Mouse (Mus musculus): Measurements from ENCODE around the gene Terf2. TPM values are rescaled to one million over a fixed set of nuclear protein-coding genes. Genes with fewer than 3 reads are reported as not detected.

Terf2 gene
- 25.3 TPM for polyA plus RNA-seq (2021)

DNA sequence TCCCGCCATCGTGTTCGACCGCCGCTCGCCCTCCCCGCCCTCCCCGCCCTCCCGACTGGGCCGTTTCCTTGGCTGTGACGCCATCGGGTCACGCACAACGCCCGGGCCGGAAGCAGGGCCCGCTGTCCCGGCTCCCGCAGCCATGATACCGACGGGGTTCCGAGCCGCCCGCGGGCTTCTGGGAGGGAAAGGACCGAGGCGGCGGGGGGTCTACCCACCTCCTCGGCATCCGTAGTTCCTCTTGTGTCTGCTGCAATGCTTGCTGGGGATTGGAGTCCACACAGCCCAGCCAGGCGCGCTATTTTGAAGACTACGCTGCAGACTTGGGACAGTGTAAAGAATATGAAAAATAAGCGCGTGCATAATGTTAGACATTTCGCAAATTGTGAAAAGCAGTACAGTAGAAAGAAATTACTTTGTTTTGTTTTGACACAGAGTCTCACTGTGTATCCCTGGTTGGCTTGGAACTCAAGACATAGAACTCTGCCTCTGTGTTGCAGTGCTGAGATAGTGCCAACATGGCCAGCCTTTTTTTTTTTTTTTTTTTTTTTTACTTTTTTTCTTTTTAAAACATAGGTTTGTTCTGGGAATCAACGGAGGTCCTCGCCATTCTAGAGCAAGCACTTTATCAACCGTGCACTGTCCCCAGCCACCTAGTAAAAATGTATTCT lies at the start of gene Terf2:
Gene Terf2, minus strand, starts transcription at position 182 of the 671 bp plus-strand sequence.
- in situ Hi-C loops (cut with MboI; ENCODE audit: low pct_unique_long_range_greater_than_20kb), result no loop called here
- peak; percentile 84 for ATAC-seq
- DNase-seq (ENCODE audit: low read depth, low spot score), result peak; percentile 57
- no peaks in the 10 kb centered on the region for H3K27me3 ChIP-seq
- no peak for TF ChIP-seq CTCF (IDR thresholded peaks at IDR 0.05)
- ChIA-PET POLR2A (interaction anchor here (0.7 kb wide), 1 partner anchor 377 kb away, joined by 7 read pairs; no protein-coding TSS in a partner anchor), CTCF (interaction anchor here (1.3 to 1.7 kb wide), 2 partner anchors 9 to 18 kb away, joined by 3 to 4 read pairs; no protein-coding TSS in a partner anchor)

DNA sequence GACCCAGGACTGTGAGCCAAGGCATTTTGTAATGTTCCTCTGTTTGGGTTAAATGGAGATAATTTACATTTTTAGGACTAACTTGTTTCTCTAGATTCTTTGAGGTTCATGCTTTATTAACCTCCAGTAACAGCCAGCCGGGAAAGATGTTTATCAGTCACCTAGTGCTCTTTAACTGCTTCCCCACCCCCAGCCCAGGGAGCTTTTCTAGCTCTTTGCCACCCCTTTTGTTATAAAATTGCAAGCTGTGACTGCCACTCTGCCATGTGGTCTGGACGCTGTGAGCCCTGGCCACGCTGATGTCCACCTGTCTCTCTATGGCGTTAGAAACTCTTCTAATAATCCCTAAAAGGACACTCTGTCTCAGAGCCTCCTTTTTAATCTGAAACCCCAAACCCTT lies 47.2 kb upstream of the Terf2 start:
- no peak for TF ChIP-seq CTCF (IDR thresholded peaks at IDR 0.05)
- ATAC-seq (no peak), DNase-seq (ENCODE audit: low read depth, low spot score) (no peak)
- ChIA-PET POLR2A (no interaction called here), CTCF (interaction anchor here (1.2 to 2.9 kb wide), 2 partner anchors 10 to 20 kb away, joined by 4 to 5 read pairs; no protein-coding TSS in a partner anchor)
- in situ Hi-C loops (cut with MboI; ENCODE audit: low pct_unique_long_range_greater_than_20kb), result no loop called here
- H3K27me3 ChIP-seq, result no peaks in the 10 kb centered on the region

GRCm38 (mm10) chr8:107142539-107142938 lies 46.2 kb upstream of the Terf2 start:
- no peak for TF ChIP-seq CTCF (IDR thresholded peaks at IDR 0.05)
- no peak for DNase-seq (ENCODE audit: low read depth, low spot score)
- POLR2A ChIA-PET, result interaction anchor here (0.6 kb wide), 1 partner anchor 194 kb away, joined by 4 read pairs; no protein-coding TSS in a partner anchor
- CTCF ChIA-PET, result interaction anchor here (1.7 to 2.9 kb wide), 2 partner anchors 11 to 12 kb away, joined by 3 to 5 read pairs; no protein-coding TSS in a partner anchor
- no peak for ATAC-seq
- in situ Hi-C loops (cut with MboI; ENCODE audit: low pct_unique_long_range_greater_than_20kb), result no loop called here
- H3K27me3 ChIP-seq, result no peaks in the 10 kb centered on the region

- DNase-seq (ENCODE audit: low read depth, low spot score), result no peak
- TF ChIP-seq CTCF (IDR thresholded peaks at IDR 0.05), result no peak
- no peak for ATAC-seq
- in situ Hi-C loops (cut with MboI; ENCODE audit: low pct_unique_long_range_greater_than_20kb), result no loop called here
- CTCF ChIA-PET, result no interaction called here
- POLR2A ChIA-PET, result no interaction called here
- no peaks in the 10 kb centered on the region for H3K27me3 ChIP-seq
Observed at GRCm38 (mm10) chr8:107139704-107140470, 43.5 kb upstream of the Terf2 start.

DNA sequence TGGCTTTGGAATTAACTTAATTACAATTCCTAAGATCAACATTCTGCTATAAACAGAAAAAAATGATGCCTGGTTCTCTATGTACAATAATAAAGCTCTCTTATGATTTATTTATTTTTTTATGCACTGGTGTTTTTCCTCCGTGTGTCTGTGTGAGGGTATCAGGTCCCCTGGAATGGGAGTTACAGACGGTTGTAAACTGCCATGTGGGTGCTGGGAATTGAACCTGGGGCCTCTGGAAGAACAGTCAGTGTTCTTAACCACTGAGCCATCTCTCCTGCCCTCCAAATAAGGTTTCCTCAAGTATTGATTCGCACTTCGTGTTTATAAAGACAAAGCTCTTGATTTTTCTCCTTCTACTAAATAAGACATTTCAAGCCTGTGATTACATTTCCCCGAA lies 42.0 kb upstream of the Terf2 start:
- H3K27me3 ChIP-seq, result no peaks in the 10 kb centered on the region
- ChIA-PET CTCF (interaction anchor here (1.0 to 1.2 kb wide), 3 partner anchors 8 to 16 kb away, joined by 3 to 4 read pairs (median 3); no protein-coding TSS in a partner anchor), POLR2A (interaction anchor here (0.8 kb wide), 1 partner anchor 10 kb away, joined by 4 read pairs; no protein-coding TSS in a partner anchor)
- in situ Hi-C loops (cut with MboI; ENCODE audit: low pct_unique_long_range_greater_than_20kb), result no loop called here
- no peak for ATAC-seq
- no peak for DNase-seq (ENCODE audit: low read depth, low spot score)
- TF ChIP-seq CTCF (IDR thresholded peaks at IDR 0.05), result no peak

DNA sequence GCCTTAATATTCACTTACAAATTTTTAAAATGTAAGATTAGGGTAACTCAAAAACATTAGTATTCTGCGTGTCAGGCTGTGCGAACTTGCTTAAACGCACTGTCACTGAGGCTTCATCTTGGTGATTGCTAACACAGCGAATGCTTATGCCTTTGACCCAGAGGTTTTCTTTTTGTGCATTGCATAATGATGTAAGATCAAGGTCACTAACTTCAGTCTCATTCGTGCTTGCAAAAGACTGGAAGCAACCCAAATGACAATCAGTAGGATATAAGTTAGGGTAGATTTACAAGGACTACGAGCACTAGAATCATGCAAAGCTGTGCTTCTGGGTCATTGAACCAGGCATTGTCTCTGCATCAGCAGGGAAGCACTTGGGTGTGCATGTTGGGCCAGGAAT lies 41.2 kb upstream of the Terf2 start:
- ChIA-PET POLR2A (interaction anchor here (0.7 to 0.8 kb wide), 2 partner anchors 11 to 13 kb away, joined by 3 to 4 read pairs; no protein-coding TSS in a partner anchor), CTCF (interaction anchor here (0.6 kb wide), 1 partner anchor 27 kb away, joined by 3 read pairs; no protein-coding TSS in a partner anchor)
- in situ Hi-C loops (cut with MboI; ENCODE audit: low pct_unique_long_range_greater_than_20kb), result no loop called here
- no peaks in the 10 kb centered on the region for H3K27me3 ChIP-seq
- ATAC-seq (no peak), DNase-seq (ENCODE audit: low read depth, low spot score) (no peak)
- no peak for TF ChIP-seq CTCF (IDR thresholded peaks at IDR 0.05)

DNA sequence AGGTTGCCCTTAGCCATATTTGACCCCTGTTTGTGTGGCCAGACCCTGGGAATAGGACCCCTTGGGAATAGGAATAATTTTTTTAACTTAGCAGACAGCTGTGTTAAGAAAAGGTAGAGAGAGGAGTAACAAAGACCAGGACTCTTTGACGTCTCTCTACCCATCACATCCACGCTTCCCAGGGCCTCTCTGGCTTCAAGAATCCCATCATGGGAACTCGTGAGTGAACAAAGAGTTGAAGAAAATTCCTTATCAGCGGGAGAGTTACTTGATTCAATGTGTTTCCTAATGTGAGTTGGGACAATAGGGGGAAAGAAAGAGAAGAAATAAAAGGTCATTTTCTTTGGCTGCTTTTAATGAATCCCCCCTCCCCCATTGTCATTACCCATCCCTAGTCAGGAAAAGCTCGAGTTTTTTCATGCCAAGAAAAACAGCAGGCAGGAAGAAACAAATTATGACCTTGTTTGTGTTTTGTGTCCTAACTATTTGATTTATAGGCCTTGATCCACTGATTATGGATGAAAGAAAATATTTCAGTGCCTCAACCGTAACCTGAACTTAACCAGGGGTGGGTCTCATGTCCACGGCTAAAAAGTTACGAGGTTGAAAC lies 39.8 kb upstream of the Terf2 start:
- no peaks in the 10 kb centered on the region for H3K27me3 ChIP-seq
- in situ Hi-C loops (cut with MboI; ENCODE audit: low pct_unique_long_range_greater_than_20kb), result no loop called here
- POLR2A ChIA-PET, result interaction anchor here (0.7 kb wide), 1 partner anchor 167 kb away, joined by 3 read pairs; no protein-coding TSS in a partner anchor
- TF ChIP-seq CTCF (IDR thresholded peaks at IDR 0.05), result no peak
- no peak for DNase-seq (ENCODE audit: low read depth, low spot score)
- no peak for ATAC-seq
- CTCF ChIA-PET, result interaction anchor here (0.7 kb wide), 1 partner anchor 87 kb away, joined by 3 read pairs; no protein-coding TSS in a partner anchor

- ChIA-PET CTCF (no interaction called here), POLR2A (interaction anchor here (1.1 kb wide), 1 partner anchor 159 kb away, joined by 4 read pairs; the partner anchor contains the start of gene Nfat5)
- in situ Hi-C loops (cut with MboI; ENCODE audit: low pct_unique_long_range_greater_than_20kb), result no loop called here
- H3K27me3 ChIP-seq, result no peaks in the 10 kb centered on the region
- DNase-seq (ENCODE audit: low read depth, low spot score), result no peak
- ATAC-seq, result no peak
- no peak for TF ChIP-seq CTCF (IDR thresholded peaks at IDR 0.05)
Observed at GRCm38 (mm10) chr8:107133881-107134280, 37.5 kb upstream of the Terf2 start.

- ATAC-seq, result no peak
- POLR2A ChIA-PET, result no interaction called here
- in situ Hi-C loops (cut with MboI; ENCODE audit: low pct_unique_long_range_greater_than_20kb), result no loop called here
- no peak for TF ChIP-seq CTCF (IDR thresholded peaks at IDR 0.05)
- H3K27me3 ChIP-seq, result no peaks in the 10 kb centered on the region
- DNase-seq (ENCODE audit: low read depth, low spot score), result no peak
- CTCF ChIA-PET, result interaction anchor here (0.8 kb wide), 1 partner anchor 14 kb away, joined by 3 read pairs; no protein-coding TSS in a partner anchor
Observed at GRCm38 (mm10) chr8:107132581-107133491, 36.5 kb upstream of the Terf2 start.

All from Patski (cell line).